Mouse (Mus musculus) erythroblast, adult 5-6 weeks (primary cell): ENCODE data around the gene Fam71e2. TPM values are rescaled to one million over a fixed set of nuclear protein-coding genes. Genes with fewer than 3 reads are reported as not detected.
A peak's percentile ranks its signal among the peaks of the same experiment; 100 is the strongest.

Experiments used
- ATAC-seq: replicated peaks from 2 replicates; pipeline ENCODE4 v1.8.0; 2016; ENCODE audit warnings: moderate number of reproducible peaks, mild to moderate bottlenecking, moderate TSS enrichment, inconsistent platforms; ENCODE audit not compliant: poor library complexity, low FRiP score, severe bottlenecking
- total RNA-seq, 2 experiments: library from RNA; stranded (forward) in 1 of 2; stranded (reverse) in 1 of 2; fragments of 150-400 nt in 1 of 2; fragments of 200-764, 138-1000 nt in 1 of 2; gene quantifications; 2 replicates each; pipeline versions ENCODE4 v1.2.3 to v1.2.4; 2015 to 2017; ENCODE audit warnings: low replicate concordance in 2 of 2

The Fam71e2 gene
- total RNA-seq, 2 experiments from 2014 or later = not detected

DNA sequence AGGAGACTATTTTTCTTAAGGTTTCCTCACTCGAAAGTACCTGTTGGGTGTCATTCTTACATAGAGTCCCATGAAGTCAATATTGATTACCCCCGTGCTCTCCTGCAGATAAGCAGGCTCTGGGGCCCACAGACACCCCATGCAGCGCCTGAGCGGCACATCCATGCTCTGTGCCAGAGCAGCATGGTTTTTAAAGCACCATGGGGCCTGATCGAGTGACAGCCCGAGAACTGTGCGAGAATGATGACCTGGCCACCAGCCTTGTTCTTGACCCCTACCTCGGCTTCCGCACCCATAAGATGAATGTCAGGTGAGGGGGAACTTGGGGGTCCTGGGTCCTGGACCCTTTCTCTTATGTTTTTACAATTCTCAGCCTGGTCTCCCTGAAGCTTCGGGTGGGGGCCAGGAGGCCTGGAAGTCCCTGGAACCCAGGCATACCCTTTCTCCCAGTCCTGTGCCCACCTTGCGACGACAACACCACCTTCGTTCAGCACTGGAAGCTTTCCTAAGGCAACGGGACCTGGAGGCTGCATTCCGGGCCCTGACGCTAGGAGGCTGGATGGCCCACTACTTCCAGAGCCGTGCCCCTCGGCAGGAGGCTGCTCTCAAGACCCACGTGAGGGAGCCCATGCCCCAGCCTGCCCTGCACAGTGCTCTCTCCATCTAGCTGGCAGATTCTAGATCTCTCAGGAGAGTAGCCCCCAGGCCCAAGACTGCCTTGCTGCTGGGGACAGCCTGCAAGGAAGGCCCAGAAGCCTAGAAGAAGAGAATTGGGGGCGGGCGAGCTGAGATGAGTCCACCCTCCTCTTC, 29.2 kb downstream of the Fam71e2 start:
- ATAC-seq = no peak

GRCm38 (mm10) chr7:4741151-4741550, 30.0 kb downstream of the Fam71e2 start:
- ATAC-seq = peak; percentile 72

GRCm38 (mm10) chr7:4740309-4740727, 30.8 kb downstream of the Fam71e2 start:
- ATAC-seq = no peak

DNA sequence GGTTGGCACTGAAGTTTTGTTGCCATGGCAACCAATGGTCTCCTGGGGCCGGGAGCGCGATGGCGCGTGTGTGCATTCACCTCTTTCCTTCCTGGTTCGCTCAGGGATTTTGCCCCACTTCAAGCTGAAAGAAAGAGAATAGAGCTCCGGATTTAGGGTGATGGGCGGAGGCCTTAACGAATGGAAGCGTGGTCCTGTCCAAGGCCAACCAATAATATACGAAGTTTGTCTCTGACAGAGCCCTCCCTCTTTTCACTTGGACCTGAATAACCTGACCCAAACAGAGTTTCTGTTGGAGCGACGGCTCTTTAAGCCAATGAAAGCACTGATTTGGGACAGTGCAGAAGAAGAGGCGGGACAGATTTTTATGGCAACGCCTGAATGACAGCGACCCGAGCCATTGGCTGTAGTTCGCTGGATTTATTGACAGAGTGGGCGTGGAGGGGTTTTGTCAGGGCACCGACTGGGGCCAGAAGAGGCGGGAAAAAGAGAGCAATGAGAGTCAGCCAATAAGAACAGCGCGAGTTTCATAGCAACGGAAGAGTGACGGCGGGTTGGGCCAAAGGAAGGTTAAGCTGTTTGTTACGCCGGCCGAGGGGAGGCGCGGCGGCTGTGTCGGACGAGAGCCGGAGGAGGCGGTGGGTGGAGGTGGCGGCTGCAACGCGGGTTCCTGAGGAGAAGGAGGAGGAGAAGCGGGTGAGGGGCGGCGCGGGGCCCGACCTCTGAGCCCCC, 31.4 kb downstream of the Fam71e2 start, which contains the start of gene Kmt5c:
Kmt5c (plus strand) TSS at position 572 of the 732 bp plus-strand sequence.
- peak; percentile 83 for ATAC-seq

- ATAC-seq = no peak
These were observed 32.0 kb downstream of the Fam71e2 start for GRCm38 (mm10) chr7:4739041-4739543.

- ATAC-seq = peak; percentile 88
These were observed 38.1 kb downstream of the Fam71e2 start for GRCm38 (mm10) chr7:4732968-4733392.

- ATAC-seq = no peak
These were observed 40.0 kb downstream of the Fam71e2 start for GRCm38 (mm10) chr7:4731090-4731489.

- ATAC-seq = no peak
These were observed 45.9 kb downstream of the Fam71e2 start, which contains the start of gene Tmem150b for GRCm38 (mm10) chr7:4725169-4725568. Gene Tmem150b (minus strand): TSS chr7:4725249.

DNA sequence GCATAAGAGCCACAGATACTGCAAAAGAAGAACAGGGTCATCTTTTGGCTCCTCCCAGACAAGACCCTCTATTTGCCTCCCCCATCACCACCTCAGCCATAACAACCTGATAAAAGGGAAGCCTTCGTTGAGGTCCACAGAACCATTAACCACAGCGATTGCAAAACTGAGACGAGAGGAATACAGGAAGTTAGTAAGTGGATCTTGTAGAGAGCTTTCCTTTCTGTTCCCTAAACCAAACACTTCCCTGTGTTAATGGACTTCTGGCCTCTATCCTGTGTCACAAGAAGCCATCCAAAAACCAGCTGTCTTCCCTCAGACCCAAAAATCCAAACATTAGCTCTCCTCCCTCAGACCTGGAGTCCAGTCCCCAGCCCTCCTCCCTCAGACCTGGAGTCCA, 46.7 kb downstream of the Fam71e2 start:
- no peak for ATAC-seq

- no peak for ATAC-seq
These were observed 47.6 kb downstream of the Fam71e2 start for GRCm38 (mm10) chr7:4723508-4723907.

DNA sequence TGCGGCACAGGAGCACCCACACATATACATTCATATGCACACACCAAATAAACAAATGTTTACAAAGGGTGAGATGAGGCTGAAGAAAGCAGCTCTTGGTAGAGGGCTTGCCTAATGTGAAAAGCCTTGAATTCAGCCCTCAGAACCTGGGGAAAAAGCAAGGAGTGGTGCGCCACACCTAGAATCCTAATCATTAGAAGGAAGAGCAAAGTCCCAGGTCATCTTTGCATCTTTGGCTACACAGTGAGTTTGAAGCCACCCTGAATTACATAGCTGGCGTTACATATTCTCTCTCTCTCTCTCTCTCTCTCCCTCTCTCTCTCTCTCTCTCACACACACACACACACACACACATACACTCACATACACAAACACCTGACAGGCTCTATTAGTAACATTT, 51.8 kb downstream of the Fam71e2 start:
- ATAC-seq = no peak

DNA sequence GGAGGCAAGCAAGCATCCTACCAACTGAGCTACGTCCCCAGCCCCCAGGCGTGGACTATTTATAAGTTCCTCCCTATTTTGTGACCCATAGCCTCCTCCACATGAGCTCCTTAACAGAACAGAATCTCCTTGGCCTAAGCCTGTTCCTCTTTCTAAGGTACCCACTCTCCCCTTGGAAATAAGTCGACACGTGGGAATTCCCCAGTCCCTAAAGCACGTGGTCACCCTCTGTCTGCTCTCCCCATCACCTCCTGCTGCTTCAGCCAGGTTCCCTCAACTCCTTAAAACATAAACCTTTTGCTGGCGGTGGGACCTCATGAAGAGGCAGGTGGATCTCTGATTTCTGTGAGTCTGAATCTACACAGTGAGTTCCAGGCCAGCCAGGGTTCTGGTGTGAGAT, 54.1 kb downstream of the Fam71e2 start:
- ATAC-seq = no peak

- no peak for ATAC-seq
These were observed 58.5 kb downstream of the Fam71e2 start for GRCm38 (mm10) chr7:4712594-4712993.

DNA sequence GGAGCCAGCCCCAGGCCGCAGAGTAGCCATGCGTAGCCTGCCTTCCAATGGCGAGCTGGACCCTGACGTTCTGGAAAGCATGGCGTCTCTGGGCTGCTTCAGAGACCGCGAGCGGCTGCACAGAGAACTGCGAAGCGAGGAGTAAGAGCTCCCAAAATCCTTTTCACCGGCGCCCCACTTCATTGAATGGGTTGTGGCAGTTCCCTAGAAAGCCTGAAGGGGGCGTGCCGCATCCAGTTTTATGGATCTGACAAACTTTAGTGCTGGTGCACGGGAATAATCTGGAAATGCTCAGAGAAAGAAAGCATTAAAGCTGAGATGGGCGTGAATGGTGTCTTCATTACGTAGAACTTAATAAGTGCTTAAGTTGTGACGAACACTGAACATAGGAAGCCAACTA, 66.0 kb downstream of the Fam71e2 start:
- ATAC-seq = 0 out of 2 replicates have a peak, but pooled peaks have one; percentile 18

Other genes starting within 250 kb of the Fam71e2 start
Only the 30 nearest of the 31 such genes appear.
- gene Tnni3, start 247.1 kb downstream of the Fam71e2 start, total RNA-seq (2015; ENCODE audit: low replicate concordance) = not detected in 2 replicates
- not detected in 2 replicates for gene Tnni3, start 247.1 kb downstream of the Fam71e2 start, total RNA-seq (2017; ENCODE audit: low replicate concordance)
- gene Dnaaf3, start 238.8 kb downstream of the Fam71e2 start, total RNA-seq (2015; ENCODE audit: low replicate concordance) = 1.2 TPM in 1 of 2 replicates, not detected in the other
- gene Dnaaf3, start 238.8 kb downstream of the Fam71e2 start, total RNA-seq (2017; ENCODE audit: low replicate concordance) = 0.28 TPM in 1 of 2 replicates, not detected in the other
- 1.7 TPM in 1 of 2 replicates, not detected in the other for gene Syt5, start 223.8 kb downstream of the Fam71e2 start, total RNA-seq (2015; ENCODE audit: low replicate concordance)
- gene Syt5, start 223.8 kb downstream of the Fam71e2 start, total RNA-seq (2017; ENCODE audit: low replicate concordance) = not detected in 2 replicates
- 0.96 TPM in 1 of 2 replicates, not detected in the other for gene Ptprh, start 167.3 kb downstream of the Fam71e2 start, total RNA-seq (2015; ENCODE audit: low replicate concordance)
- gene Ptprh, start 167.3 kb downstream of the Fam71e2 start, total RNA-seq (2017; ENCODE audit: low replicate concordance) = 1.4 and 1.7 TPM in 2 replicates
- gene Tmem86b, start 139.9 kb downstream of the Fam71e2 start, total RNA-seq (2015; ENCODE audit: low replicate concordance) = 37.3 and 72.3 TPM in 2 replicates
- 53.4 and 88.6 TPM in 2 replicates for gene Tmem86b, start 139.9 kb downstream of the Fam71e2 start, total RNA-seq (2017; ENCODE audit: low replicate concordance)
- 31.6 and 45.3 TPM in 2 replicates for gene Ppp6r1, start 112.3 kb downstream of the Fam71e2 start, total RNA-seq (2015; ENCODE audit: low replicate concordance)
- gene Ppp6r1, start 112.3 kb downstream of the Fam71e2 start, total RNA-seq (2017; ENCODE audit: low replicate concordance) = 37.3 and 47.0 TPM in 2 replicates
- 5.0 and 8.3 TPM in 2 replicates for gene Hspbp1, start 86.2 kb downstream of the Fam71e2 start, total RNA-seq (2015; ENCODE audit: low replicate concordance)
- 3.1 and 9.1 TPM in 2 replicates for gene Hspbp1, start 86.2 kb downstream of the Fam71e2 start, total RNA-seq (2017; ENCODE audit: low replicate concordance)
- gene Brsk1, start 80.7 kb downstream of the Fam71e2 start, total RNA-seq (2015; ENCODE audit: low replicate concordance) = not detected in 2 replicates
- gene Brsk1, start 80.7 kb downstream of the Fam71e2 start, total RNA-seq (2017; ENCODE audit: low replicate concordance) = not detected in 2 replicates
- 1.7 and 6.7 TPM in 2 replicates for gene Tmem150b, start 46.1 kb downstream of the Fam71e2 start, total RNA-seq (2015; ENCODE audit: low replicate concordance)
- 2.1 and 2.7 TPM in 2 replicates for gene Tmem150b, start 46.1 kb downstream of the Fam71e2 start, total RNA-seq (2017; ENCODE audit: low replicate concordance)
- 11.3 and 15.9 TPM in 2 replicates for gene Kmt5c, start 31.2 kb downstream of the Fam71e2 start, total RNA-seq (2015; ENCODE audit: low replicate concordance)
- 32.0 and 42.2 TPM in 2 replicates for gene Kmt5c, start 31.2 kb downstream of the Fam71e2 start, total RNA-seq (2017; ENCODE audit: low replicate concordance)
- gene Cox6b2, start 18.2 kb downstream of the Fam71e2 start, total RNA-seq (2015; ENCODE audit: low replicate concordance) = 33.2 and 44.4 TPM in 2 replicates
- gene Cox6b2, start 18.2 kb downstream of the Fam71e2 start, total RNA-seq (2017; ENCODE audit: low replicate concordance) = 18.8 and 22.3 TPM in 2 replicates
- not detected in 2 replicates for gene Il11, start 11.6 kb upstream of the Fam71e2 start, total RNA-seq (2015; ENCODE audit: low replicate concordance)
- not detected in 2 replicates for gene Il11, start 11.6 kb upstream of the Fam71e2 start, total RNA-seq (2017; ENCODE audit: low replicate concordance)
- not detected in 2 replicates for gene Tmem190, start 11.6 kb upstream of the Fam71e2 start, total RNA-seq (2015; ENCODE audit: low replicate concordance)
- not detected in 2 replicates for gene Tmem190, start 11.6 kb upstream of the Fam71e2 start, total RNA-seq (2017; ENCODE audit: low replicate concordance)
- 4.0 and 7.5 TPM in 2 replicates for gene Tmem238, start 18.4 kb upstream of the Fam71e2 start, total RNA-seq (2015; ENCODE audit: low replicate concordance)
- 0.17 and 1.1 TPM in 2 replicates for gene Tmem238, start 18.4 kb upstream of the Fam71e2 start, total RNA-seq (2017; ENCODE audit: low replicate concordance)
- 304 and 336 TPM in 2 replicates for gene Rpl28, start 21.6 kb upstream of the Fam71e2 start, total RNA-seq (2015; ENCODE audit: low replicate concordance)
- 65.4 and 203 TPM in 2 replicates for gene Rpl28, start 21.6 kb upstream of the Fam71e2 start, total RNA-seq (2017; ENCODE audit: low replicate concordance)
- 167 and 232 TPM in 2 replicates for gene Ube2s, start 41.3 kb upstream of the Fam71e2 start, total RNA-seq (2015; ENCODE audit: low replicate concordance)
- 97.4 and 134 TPM in 2 replicates for gene Ube2s, start 41.3 kb upstream of the Fam71e2 start, total RNA-seq (2017; ENCODE audit: low replicate concordance)
- gene Shisa7, start 73.4 kb upstream of the Fam71e2 start, total RNA-seq (2015; ENCODE audit: low replicate concordance) = not detected in 2 replicates
- gene Shisa7, start 73.4 kb upstream of the Fam71e2 start, total RNA-seq (2017; ENCODE audit: low replicate concordance) = not detected in 2 replicates
- gene Isoc2b, start 99.0 kb upstream of the Fam71e2 start, total RNA-seq (2015; ENCODE audit: low replicate concordance) = 2.3 and 3.3 TPM in 2 replicates
- gene Isoc2b, start 99.0 kb upstream of the Fam71e2 start, total RNA-seq (2017; ENCODE audit: low replicate concordance) = 5.1 and 13.9 TPM in 2 replicates
- gene Isoc2a, start 105.9 kb upstream of the Fam71e2 start, total RNA-seq (2015; ENCODE audit: low replicate concordance) = not detected in 2 replicates
- gene Isoc2a, start 105.9 kb upstream of the Fam71e2 start, total RNA-seq (2017; ENCODE audit: low replicate concordance) = 2.4 and 3.2 TPM in 2 replicates
- not detected in 2 replicates for gene Gm36210, start 135.2 kb upstream of the Fam71e2 start, total RNA-seq (2015; ENCODE audit: low replicate concordance)
- not detected in 2 replicates for gene Gm36210, start 135.2 kb upstream of the Fam71e2 start, total RNA-seq (2017; ENCODE audit: low replicate concordance)
- 1.7 and 2.3 TPM in 2 replicates for gene Zfp628, start 143.9 kb upstream of the Fam71e2 start, total RNA-seq (2015; ENCODE audit: low replicate concordance)
- 1.5 and 2.0 TPM in 2 replicates for gene Zfp628, start 143.9 kb upstream of the Fam71e2 start, total RNA-seq (2017; ENCODE audit: low replicate concordance)
- 1.7 TPM in 1 of 2 replicates, not detected in the other for gene Nat14, start 150.7 kb upstream of the Fam71e2 start, total RNA-seq (2015; ENCODE audit: low replicate concordance)
- 2.5 TPM in 1 of 2 replicates, not detected in the other for gene Nat14, start 150.7 kb upstream of the Fam71e2 start, total RNA-seq (2017; ENCODE audit: low replicate concordance)
- gene Ssc5d, start 154.5 kb upstream of the Fam71e2 start, total RNA-seq (2015; ENCODE audit: low replicate concordance) = not detected in 2 replicates
- 0.28 TPM in 1 of 2 replicates, not detected in the other for gene Ssc5d, start 154.5 kb upstream of the Fam71e2 start, total RNA-seq (2017; ENCODE audit: low replicate concordance)
- not detected in 2 replicates for gene Sbk2, start 193.1 kb upstream of the Fam71e2 start, total RNA-seq (2015; ENCODE audit: low replicate concordance)
- gene Sbk2, start 193.1 kb upstream of the Fam71e2 start, total RNA-seq (2017; ENCODE audit: low replicate concordance) = not detected in 2 replicates
- gene Sbk3, start 199.9 kb upstream of the Fam71e2 start, total RNA-seq (2015; ENCODE audit: low replicate concordance) = not detected in 2 replicates
- not detected in 2 replicates for gene Sbk3, start 199.9 kb upstream of the Fam71e2 start, total RNA-seq (2017; ENCODE audit: low replicate concordance)
- gene Zfp579, start 224.9 kb upstream of the Fam71e2 start, total RNA-seq (2015; ENCODE audit: low replicate concordance) = 1.3 TPM in 1 of 2 replicates, not detected in the other
- gene Zfp579, start 224.9 kb upstream of the Fam71e2 start, total RNA-seq (2017; ENCODE audit: low replicate concordance) = 0.84 and 1.4 TPM in 2 replicates
- 4.6 and 10.2 TPM in 2 replicates for gene Zfp524, start 243.1 kb upstream of the Fam71e2 start, total RNA-seq (2015; ENCODE audit: low replicate concordance)
- 4.6 and 7.8 TPM in 2 replicates for gene Zfp524, start 243.1 kb upstream of the Fam71e2 start, total RNA-seq (2017; ENCODE audit: low replicate concordance)
- gene Fiz1, start 243.4 kb upstream of the Fam71e2 start, total RNA-seq (2015; ENCODE audit: low replicate concordance) = 6.7 and 9.2 TPM in 2 replicates
- gene Fiz1, start 243.4 kb upstream of the Fam71e2 start, total RNA-seq (2017; ENCODE audit: low replicate concordance) = 2.6 and 4.2 TPM in 2 replicates
- gene Gm44973, start 244.2 kb upstream of the Fam71e2 start, total RNA-seq (2015; ENCODE audit: low replicate concordance) = not detected in 2 replicates
- not detected in 2 replicates for gene Gm44973, start 244.2 kb upstream of the Fam71e2 start, total RNA-seq (2017; ENCODE audit: low replicate concordance)
- 2.3 and 3.1 TPM in 2 replicates for gene Zfp865, start 249.1 kb upstream of the Fam71e2 start, total RNA-seq (2015; ENCODE audit: low replicate concordance)
- gene Zfp865, start 249.1 kb upstream of the Fam71e2 start, total RNA-seq (2017; ENCODE audit: low replicate concordance) = 1.7 and 2.2 TPM in 2 replicates